Mouse (Mus musculus) gastrocnemius, postnatal 14 days (tissue): ENCODE results near the gene Cacna1g. TPM values are rescaled to one million over a fixed set of nuclear protein-coding genes. Genes with fewer than 3 reads are reported as not detected.

Experiments
- DNase-seq: peaks from one replicate; pipeline ENCODE4 v3.0.0; 2021; ENCODE audit warnings: mixed read lengths
- intact Hi-C: fragments of 180-260 bp; cut with DNase I; formaldehyde crosslinking; loops from one replicate; pipeline ENCODE4 v1.15.1; 2025; ENCODE audit warnings: low total_unique reads
- total RNA-seq, 2 experiments: library from RNA; stranded (reverse); gene quantifications; 2 replicates each; pipeline ENCODE4 v1.2.3; 2021

Gene Cacna1g
- total RNA-seq, 2 experiments from 2014 or later, result 4.9 to 6.1 TPM

DNA sequence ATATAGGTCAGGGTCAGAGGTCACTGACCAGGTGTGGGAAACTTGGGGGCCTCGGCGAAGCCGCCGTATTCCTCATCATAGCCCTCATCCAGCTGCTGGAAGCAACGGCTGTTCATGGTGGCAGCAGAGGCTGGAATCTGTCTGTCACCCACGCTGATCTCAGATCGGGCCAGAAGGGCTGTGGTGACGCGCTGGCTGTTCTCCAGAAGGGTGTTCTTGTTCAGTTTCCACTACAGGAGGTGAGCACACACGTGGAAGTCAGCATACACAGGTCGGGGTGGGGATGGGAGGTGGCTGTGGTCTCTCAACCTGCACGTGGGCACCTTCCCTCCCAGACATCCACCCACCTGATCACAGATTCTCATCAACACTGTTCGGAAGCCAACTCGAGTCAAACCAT is 9.9 kb upstream of the Cacna1g start:
- DNase-seq, result no peak
- intact Hi-C loops, result loop anchor here (10.0 kb wide), 2 partner anchors 239 to 359 kb away; partner anchors contain the start of gene Wfikkn2

GRCm38 (mm10) chr11:94483436-94483835 is 9.4 kb upstream of the Cacna1g start:
- intact Hi-C loops, result loop anchor here (10.0 kb wide), 2 partner anchors 239 to 359 kb away; partner anchors contain the start of gene Wfikkn2
- no peak for DNase-seq

DNA sequence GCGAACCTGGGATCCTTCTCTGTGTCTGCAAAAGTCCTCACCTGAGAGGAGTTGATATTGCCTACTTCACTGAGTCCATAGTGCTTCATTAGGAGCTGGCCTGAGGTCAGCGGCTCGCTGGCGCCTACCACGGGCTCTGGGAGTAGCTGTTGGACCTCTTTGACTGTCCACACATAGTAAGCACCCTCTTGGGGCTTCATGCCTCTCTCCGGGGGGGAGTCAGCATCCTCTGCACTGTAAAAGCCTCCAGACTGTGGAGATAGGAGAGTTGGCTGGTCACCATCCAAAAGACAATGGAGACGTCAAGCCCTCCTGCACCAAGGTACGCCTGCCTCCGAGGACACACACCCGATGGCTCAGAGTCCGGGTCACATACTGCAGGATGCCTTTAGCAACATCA is 8.7 kb upstream of the Cacna1g start:
- DNase-seq, result no peak
- intact Hi-C loops, result loop anchor here (10.0 kb wide), 2 partner anchors 238 to 358 kb away; partner anchors contain the start of gene Wfikkn2

DNA sequence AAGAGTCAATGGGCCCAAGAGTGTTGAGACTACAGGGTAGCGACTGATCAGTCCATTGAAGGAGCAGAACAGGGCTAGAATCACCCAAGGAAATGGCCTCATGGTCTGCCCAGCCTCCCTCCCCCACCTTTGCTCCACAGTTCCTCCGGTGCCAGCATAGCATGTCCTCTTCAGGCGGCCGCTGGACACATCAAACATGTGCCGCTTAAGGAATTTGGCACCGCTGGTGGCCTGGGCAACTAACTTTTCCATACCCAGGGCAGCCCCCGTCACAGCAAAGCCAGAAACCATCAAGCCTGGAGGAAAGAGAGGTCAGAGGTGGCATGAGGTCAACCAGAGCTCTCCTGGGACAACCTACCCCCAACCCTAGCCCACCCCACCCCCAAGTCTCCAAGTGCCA is 8.0 kb upstream of the Cacna1g start:
- DNase-seq, result no peak

DNA sequence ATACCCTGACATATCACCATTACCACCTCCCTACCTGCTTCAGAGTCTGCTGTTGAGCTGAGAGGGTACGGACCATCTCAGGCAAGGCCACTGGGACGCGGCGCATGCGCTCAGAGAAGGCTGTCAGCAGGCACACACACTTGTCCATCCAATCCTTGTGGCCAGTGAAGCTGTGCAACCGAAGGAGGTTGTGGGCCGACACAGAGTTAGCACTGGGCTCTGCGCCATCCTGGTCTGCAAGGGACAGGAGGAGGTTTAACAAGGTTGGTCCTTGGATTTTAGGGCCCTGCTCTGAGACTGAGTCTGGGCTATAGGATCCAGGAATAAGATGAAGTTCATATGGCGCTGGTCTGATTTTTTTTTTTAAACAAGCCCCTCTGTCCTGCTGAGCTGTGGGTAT is 6.4 kb upstream of the Cacna1g start:
- intact Hi-C loops, result loop anchor here (10.0 kb wide), 2 partner anchors 236 to 356 kb away; partner anchors contain the start of gene Wfikkn2
- DNase-seq, result no peak

More for the DNA sequence above, 8.0 kb upstream of the Cacna1g start:
- intact Hi-C loops, result loop anchor here (10.0 kb wide), 2 partner anchors 237 to 357 kb away; partner anchors contain the start of gene Wfikkn2

DNA sequence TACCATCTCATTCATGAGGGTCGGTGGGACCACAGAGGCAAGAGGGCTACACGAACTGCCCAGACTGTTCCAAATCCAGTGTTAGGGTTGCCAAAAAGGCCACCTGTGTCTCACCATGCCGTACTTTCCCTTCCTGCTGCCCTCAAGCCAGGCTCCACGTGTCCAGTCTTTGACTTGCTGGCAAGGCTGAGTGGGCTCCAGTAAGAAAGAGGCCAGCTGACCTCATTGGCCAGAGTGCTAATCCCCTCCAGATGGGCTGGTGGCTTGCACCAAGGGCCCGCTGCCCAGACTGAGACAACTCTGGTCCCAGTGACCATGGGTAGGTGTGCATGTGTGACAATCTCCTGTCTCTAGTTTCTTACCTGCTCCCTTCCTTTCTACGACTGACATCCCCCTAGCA is 3.7 kb upstream of the Cacna1g start:
- intact Hi-C loops, result no loop called here
- peak; percentile 52 for DNase-seq

DNA sequence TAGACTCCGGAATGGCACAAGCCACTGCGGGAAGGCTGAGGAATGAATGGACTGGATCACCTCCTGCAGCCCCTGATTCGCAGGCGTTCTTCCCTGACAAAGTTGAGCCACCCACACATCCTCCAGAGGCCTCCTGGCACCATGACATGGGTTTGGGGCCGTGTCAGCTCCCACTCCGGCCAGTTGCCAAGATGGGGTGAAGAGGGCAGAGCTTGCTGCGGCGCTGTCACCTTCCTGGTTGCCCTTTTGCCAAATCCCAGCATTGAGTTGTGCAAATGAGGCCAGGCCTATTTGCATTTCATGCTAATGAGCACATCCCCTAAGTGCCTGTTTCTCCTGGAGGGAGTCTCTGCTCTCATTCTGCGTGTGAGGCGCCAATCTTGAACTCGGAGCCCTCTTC is 1.7 kb upstream of the Cacna1g start:
- no peak for DNase-seq
- intact Hi-C loops, result no loop called here

GRCm38 (mm10) chr11:94474544-94474910 is 529 bp upstream of the Cacna1g start:
- intact Hi-C loops, result no loop called here
- no peak for DNase-seq

- intact Hi-C loops, result no loop called here
These were observed 887 bp downstream of the Cacna1g start for GRCm38 (mm10) chr11:94472916-94473706.

GRCm38 (mm10) chr11:94472585-94472915 is 1.4 kb downstream of the Cacna1g start:
- intact Hi-C loops, result no loop called here
- no peak for DNase-seq

More at GRCm38 (mm10) chr11:94472916-94473706, 887 bp downstream of the Cacna1g start:
- no peak for DNase-seq

DNA sequence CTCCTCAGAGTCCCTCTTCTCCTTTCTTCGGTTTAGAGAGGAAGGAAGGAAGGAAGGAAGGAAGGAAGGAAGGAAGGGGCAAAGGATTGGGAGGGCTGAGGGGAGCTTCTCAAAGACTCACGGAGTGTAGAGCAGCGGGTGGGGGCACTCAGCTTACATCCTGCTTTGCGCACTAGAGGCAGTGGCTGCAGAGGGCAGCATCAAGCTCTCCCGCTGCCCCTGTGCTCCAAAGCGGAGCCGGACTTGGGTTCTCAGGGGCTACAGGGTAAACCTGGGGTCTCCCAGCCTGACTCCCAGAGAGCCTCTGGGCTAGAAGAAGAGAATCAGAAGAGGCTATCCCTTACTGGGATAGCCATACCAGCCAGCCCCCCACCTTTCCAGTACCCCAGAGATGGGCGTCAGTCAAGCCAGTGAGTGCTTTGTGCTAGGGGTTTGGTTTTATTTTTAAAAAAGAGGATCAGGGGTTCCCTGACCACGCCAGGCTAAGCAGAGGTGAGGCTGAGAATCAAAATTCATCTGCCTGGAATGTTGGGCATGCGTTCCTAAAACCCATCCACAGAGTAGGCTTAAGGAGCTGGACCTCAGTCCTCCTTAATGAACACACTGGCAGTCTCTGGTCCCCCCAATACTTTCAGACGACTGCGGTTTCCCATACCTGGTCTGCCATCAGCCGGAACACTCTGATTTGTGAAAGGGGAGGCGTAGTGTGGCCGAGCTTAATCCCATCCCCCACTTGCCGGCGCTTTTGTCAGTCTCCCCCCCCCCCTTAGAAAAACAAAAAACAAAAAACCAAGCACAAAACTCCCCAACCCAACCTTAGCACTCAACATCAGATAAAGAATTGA is 2.0 kb downstream of the Cacna1g start:
- intact Hi-C loops, result no loop called here

GRCm38 (mm10) chr11:94470391-94470790 is 3.6 kb downstream of the Cacna1g start:
- no peak for DNase-seq
- intact Hi-C loops, result no loop called here

More for the DNA sequence above, 2.0 kb downstream of the Cacna1g start:
- DNase-seq, result no peak

DNA sequence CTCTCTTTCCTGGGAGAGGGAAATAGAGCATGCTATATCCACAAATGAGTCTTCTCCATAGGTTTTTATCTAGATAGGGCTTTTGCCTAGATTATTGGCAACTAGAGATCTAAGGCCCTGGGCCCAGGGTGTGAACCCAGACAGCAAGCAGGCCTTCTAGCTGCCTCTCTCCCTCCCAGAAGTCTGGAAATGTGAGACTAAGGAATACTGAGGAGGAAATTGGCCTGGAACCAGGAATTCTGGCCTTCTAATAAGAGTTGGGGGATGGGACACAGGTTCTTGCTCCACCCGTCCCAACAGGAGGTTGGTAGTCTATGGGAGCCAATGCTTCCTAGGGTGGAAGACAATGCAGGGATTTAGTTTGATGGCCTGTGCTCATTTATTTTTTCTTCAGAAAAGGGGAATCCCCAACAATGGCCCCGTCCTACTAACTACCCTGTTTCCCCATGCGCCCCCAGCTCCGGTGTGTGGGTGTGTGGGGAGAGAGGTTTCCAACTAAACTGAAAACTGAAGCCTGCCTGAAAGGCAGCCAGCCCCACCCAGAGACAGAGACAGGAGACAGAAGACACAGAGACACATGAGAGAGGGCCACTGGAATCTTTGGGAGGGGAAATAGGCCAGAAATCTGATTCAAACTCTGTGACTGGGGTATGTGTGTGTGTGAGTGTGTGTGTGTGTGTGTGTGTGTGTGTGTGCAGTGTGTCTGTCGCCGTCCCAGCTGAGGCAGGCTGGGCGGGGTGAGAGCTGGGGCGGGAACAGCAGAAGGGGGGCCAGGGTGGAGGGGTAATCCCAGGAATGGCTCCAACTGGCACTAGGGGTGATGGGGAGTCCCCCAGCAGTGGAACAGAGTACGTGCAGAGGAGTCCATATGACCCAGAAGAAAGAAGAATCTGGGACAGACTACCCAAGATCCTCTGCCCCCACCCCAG is 4.6 kb downstream of the Cacna1g start:
- peak; percentile 63 for DNase-seq
- intact Hi-C loops, result no loop called here

DNA sequence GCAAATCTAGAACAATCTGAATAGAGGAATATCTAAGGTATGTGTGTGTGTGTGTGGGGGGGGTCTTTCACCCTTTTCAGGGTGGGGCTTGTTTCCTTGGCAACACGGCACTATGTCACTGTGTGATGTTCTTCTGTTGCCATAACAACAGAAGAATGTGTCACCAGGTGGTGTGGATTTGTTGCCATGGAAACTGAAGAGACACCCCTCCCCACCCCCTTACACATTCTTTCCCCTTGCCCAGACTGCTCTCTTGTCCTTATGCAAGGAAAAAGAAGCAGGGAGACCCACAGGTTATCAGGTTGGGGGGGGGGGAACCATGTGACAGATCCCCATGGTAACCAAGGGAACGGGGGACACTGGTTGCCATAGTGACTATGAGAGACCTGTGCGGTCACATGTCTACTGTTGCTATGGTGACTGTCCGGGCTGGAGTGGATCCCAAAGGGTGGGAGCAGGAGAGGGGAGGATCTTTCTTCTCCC is 5.4 kb downstream of the Cacna1g start:
- no peak for DNase-seq

GRCm38 (mm10) chr11:94466333-94466855 is 7.6 kb downstream of the Cacna1g start:
- DNase-seq, result no peak
- intact Hi-C loops, result no loop called here

More for the DNA sequence above, 5.4 kb downstream of the Cacna1g start:
- intact Hi-C loops, result no loop called here

- no peak for DNase-seq
- intact Hi-C loops, result no loop called here
These were observed 9.8 kb downstream of the Cacna1g start for GRCm38 (mm10) chr11:94464170-94464569.

GRCm38 (mm10) chr11:94461856-94462255 is 12.1 kb downstream of the Cacna1g start:
- intact Hi-C loops, result no loop called here
- DNase-seq, result no peak

GRCm38 (mm10) chr11:94457001-94457400 is 17.0 kb downstream of the Cacna1g start:
- intact Hi-C loops, result no loop called here
- no peak for DNase-seq

DNA sequence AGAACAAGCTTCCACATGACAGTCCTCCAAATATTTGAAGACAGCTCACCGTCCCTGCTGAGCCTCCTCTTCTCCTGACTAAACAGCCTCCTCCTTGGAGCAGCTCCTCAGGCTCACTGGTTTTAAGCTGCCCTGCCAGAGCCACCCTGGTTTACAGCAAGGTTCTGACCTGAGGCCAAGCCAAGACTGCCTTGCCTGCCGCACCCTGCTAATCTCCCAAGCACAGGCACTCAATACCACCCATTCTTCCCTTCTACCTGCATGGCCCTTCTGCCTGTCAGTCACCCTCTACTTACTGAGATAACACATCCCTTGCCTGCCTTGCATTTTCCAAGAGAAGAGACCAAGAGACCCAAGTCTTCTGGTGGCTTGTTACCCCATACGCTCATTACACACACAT is 17.7 kb downstream of the Cacna1g start:
- DNase-seq, result no peak
- intact Hi-C loops, result no loop called here
